Mouse (Mus musculus) G1E (cell line): ENCODE measurements around the gene Zmiz2.

Experiments
- CTCF ChIP-seq: IDR thresholded peaks from 2 replicates; pipeline ENCODE4 v1.5.1; 2012; ENCODE audit warnings: low read depth, low read length, inconsistent platforms, mixed read lengths
- POLR2AphosphoS5 ChIP-seq: IDR thresholded peaks from 2 replicates; pipeline ENCODE4 v1.6.1; 2012; ENCODE audit warnings: low read depth, low read length, inconsistent platforms; ENCODE audit not compliant: insufficient replicate concordance

DNA sequence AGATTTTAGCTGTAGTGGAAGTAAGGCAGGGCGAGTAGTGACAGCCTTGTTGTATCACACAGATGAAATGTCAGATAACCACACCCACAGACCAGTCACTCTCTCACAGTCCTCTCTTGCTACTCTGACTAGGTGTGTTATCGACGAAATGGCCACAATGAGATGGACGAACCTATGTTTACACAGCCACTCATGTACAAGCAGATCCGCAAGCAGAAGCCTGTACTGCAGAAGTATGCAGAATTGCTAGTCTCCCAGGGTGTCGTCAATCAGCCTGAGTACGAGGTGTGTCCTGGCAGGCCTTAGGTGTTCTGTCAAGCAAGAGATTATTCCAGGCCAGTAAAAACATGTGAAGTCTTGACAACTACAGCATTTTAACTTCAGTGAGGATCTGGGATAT, 41.9 kb upstream of the Zmiz2 start:
- no peak for TF ChIP-seq CTCF
- no peak for TF ChIP-seq POLR2AphosphoS5
